Mouse (Mus musculus): ENCODE measurements around the gene Fbxo34.

DNA sequence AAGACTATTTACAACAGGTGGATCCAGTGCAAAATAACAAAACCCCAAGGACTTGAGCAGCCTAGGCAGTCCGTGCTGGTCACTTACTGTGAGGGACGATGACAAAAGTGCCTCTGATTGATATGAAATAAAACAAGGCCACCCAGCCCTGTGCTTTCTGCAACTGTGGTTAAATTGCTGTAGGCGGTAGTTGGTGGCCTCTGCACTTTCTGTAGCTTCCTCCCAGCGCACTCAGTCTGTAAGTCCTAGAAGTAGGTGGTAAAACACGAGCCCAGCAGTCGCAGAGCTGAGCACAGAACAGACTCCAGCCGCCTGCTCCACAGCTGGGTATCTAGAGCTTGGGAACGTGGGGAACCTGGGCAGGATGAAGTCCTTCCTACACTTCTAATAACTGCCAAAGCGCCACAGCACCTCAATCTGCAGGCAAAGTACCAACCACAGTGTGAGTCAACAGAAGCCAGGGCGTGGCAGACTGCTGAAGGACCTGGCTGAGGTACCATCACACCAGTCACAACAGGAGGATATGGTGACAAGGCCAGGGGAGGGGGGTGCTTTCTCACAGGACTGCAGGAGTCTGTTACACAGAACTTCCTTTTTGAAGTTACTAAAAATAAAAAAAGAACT, 91.2 kb downstream of the Fbxo34 start:
- no peak for TF ChIP-seq GATA1 (IDR thresholded peaks at IDR 0.05; ENCODE audit: borderline replicate concordance, low read length)
- TF ChIP-seq FLI1 (IDR thresholded peaks at IDR 0.05; ENCODE audit: low read length) = no peak
